ENCODE assay signal across 8 mouse cellular contexts in the genomic region with DNA sequence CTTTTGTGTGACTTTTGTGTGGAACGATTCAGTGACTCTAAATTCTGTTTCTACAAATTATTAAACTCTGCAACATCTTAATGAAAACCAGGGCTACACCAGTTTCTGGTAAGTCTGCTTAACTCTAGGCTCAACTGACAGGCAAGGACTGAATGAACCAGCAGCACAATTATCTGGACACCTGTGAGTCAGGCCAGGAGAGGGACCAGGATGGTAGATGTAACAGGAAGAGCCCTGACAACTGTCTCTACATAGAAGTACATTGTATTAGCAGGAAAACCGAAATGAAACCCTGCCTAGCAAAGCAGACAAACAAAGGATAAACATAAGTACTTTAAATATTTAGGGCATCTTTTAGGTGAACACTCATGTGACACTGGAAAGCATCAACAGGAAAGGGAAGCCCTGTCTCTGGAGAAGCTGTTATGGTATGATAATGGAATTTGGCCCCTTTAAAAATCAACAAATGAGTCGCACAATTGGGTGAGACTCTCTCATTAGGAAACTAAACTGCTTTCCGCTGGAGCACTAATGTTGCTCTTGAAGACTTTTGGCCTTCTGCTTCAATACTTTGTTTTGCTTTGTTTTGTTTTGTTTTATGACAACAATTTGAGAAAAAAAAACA. TPM values are rescaled to one million over a fixed set of nuclear protein-coding genes. Genes with fewer than 3 reads are reported as not detected.
DNase-seq lines count a peak whose midpoint lies in the region; ATAC-seq and TF ChIP-seq lines count a peak whose summit lies in the region.

No protein-coding gene starts in this region.

- no peaks in the 10 kb centered on the region for H3K36me3 ChIP-seq in forebrain, embryonic 16.5 days (ENCODE audit: control insufficient read depth, insufficient read depth)
- H3K36me3 ChIP-seq in liver, adult 2 months (ENCODE audit: control insufficient read depth, insufficient read depth, low read length): no peaks in the 10 kb centered on the region

- peaks cover 22% of the 10 kb centered on the region for H3K79me2 ChIP-seq in liver, adult 2 months (ENCODE audit: control insufficient read depth, insufficient read depth, low read length)

- H3K4me3 ChIP-seq in layer of hippocampus, adult 2 months: peak overlapping the region; percentile 96
- peak overlapping the region; percentile 88 for H3K4me3 ChIP-seq in forebrain, embryonic 16.5 days (replicated peaks; ENCODE audit: low read length)
- H3K4me3 ChIP-seq in liver, adult 2 months (ENCODE audit: insufficient read depth, low read depth, low read length): peak overlapping the region; percentile 75

- peaks cover 39% of the 10 kb centered on the region for H3K4me1 ChIP-seq in forebrain, embryonic 16.5 days (replicated peaks; ENCODE audit: control insufficient read depth, insufficient read depth, low read length)
- H3K4me1 ChIP-seq in liver, adult 2 months (ENCODE audit: control insufficient read depth, insufficient read depth, low read length): peaks cover 21% of the 10 kb centered on the region

- intact Hi-C loops in left cerebral cortex, postnatal 14 days (cut with DNase I): no loop called here
- intact Hi-C loops in gastrocnemius, postnatal 14 days (cut with DNase I; ENCODE audit: low total_unique reads): no loop called here

- no peaks in the 10 kb centered on the region for H3K27me3 ChIP-seq in forebrain, embryonic 16.5 days (replicated peaks; ENCODE audit: control insufficient read depth, insufficient read depth, low read length)
- no peaks in the 10 kb centered on the region for H3K27me3 ChIP-seq in liver, adult 2 months (ENCODE audit: control insufficient read depth, insufficient read depth, low read length)

- no peak for TF ChIP-seq CTCF in layer of hippocampus, adult 2 months (conservative IDR thresholded peaks at IDR 0.05)
- TF ChIP-seq CTCF in liver, adult 2 months (IDR thresholded peaks at IDR 0.05; ENCODE audit: low read depth, low read length): no peak

- H3K9me3 ChIP-seq in forebrain, embryonic 16.5 days (ENCODE audit: control insufficient read depth, low read length): no peaks in the 10 kb centered on the region

- H3K9ac ChIP-seq in forebrain, embryonic 16.5 days (replicated peaks; ENCODE audit: low read depth, low read length): peak overlapping the region; percentile 30; the same call in 1 of the 2 replicates
- peak overlapping the region; percentile 68 for H3K9ac ChIP-seq in liver, adult 2 months (ENCODE audit: low read depth, low read length)

- TF ChIP-seq POLR2A in liver, adult 2 months (IDR thresholded peaks at IDR 0.05; ENCODE audit: extremely low read depth, insufficient read depth, low read length): no peak

- ATAC-seq in forebrain, embryonic 16.5 days: no peak

- WGBS in forebrain, embryonic 16.5 days: 16% methylated on average over 4 of the region's 4 CpGs
- WGBS in liver, adult 2 months: 4% methylated on average over 4 of the region's 4 CpGs

- peak overlapping the region; percentile 81 for H3K4me2 ChIP-seq in forebrain, embryonic 16.5 days (ENCODE audit: low read length)

- H3K27ac ChIP-seq in layer of hippocampus, adult 2 months: peak overlapping the region; percentile 98
- H3K27ac ChIP-seq in forebrain, embryonic 16.5 days (ENCODE audit: low read length): no peak overlapping the region
- peak overlapping the region; percentile 66 for H3K27ac ChIP-seq in liver, adult 2 months (replicated peaks; ENCODE audit: insufficient read depth, low read depth, low read length)

- DNase-seq in layer of hippocampus, adult 2 months (ENCODE audit: low spot score in 2 of 2): no peak
- no peak for DNase-seq in layer of hippocampus, adult 8-10 months (ENCODE audit: low spot score in 2 of 2)
- DNase-seq in liver, adult 2 months (ENCODE audit: extremely low read depth, low read depth, low spot score): peak; percentile 55
- DNase-seq in retina, postnatal 1 day: peak; percentile 12
- no peak for DNase-seq in spleen, postnatal 14 days (ENCODE audit: low spot score in 2 of 2)
- no peak for DNase-seq in left cerebral cortex, postnatal 14 days (ENCODE audit: low spot score in 2 of 2)
- DNase-seq in gastrocnemius, postnatal 14 days: no peak

RNA-seq across cellular contexts. Expression of a gene that starts 3.3 kb away (rescaled TPM):
- 100 to 1,000 TPM; 146 to 162 TPM for total RNA-seq in layer of hippocampus, adult 2 months (2021)
- total RNA-seq in layer of hippocampus, adult 8-10 months (2022): 100 to 1,000 TPM; 144 to 165 (median 151) TPM
- polyA plus RNA-seq in forebrain, embryonic 16.5 days (2015; fragmentation: Nextera tagmentation; extraction: Ambion mirVana): 15.8 and 20.5 TPM in 2 replicates
- 62.3 and 77.7 TPM in 2 replicates for total RNA-seq in liver, adult 2 months (2014; rRNA removed)
- polyA plus RNA-seq in liver, adult 2 months (2012; rRNA removed): 20.8 and 22.9 TPM in 2 replicates
- 100 to 1,000 TPM; 156 to 159 TPM for total RNA-seq in left cerebral cortex, postnatal 14 days (2021)
- total RNA-seq in gastrocnemius, postnatal 14 days (2021): 10 to 100 TPM; 45.7 to 52.5 TPM

RNA-seq across cellular contexts. Expression of a gene that starts 12.6 kb away (rescaled TPM):
- total RNA-seq in layer of hippocampus, adult 2 months (2021): 10 to 100 TPM; 23.5 to 25.5 TPM
- 10 to 100 TPM; 18.5 to 22.9 (median 19.5) TPM for total RNA-seq in layer of hippocampus, adult 8-10 months (2022)
- polyA plus RNA-seq in forebrain, embryonic 16.5 days (2015; fragmentation: Nextera tagmentation; extraction: Ambion mirVana): 10.5 and 12.6 TPM in 2 replicates
- 0.34 and 0.37 TPM in 2 replicates for total RNA-seq in liver, adult 2 months (2014; rRNA removed)
- polyA plus RNA-seq in liver, adult 2 months (2012; rRNA removed): 0.17 and 0.32 TPM in 2 replicates
- 10 to 100 TPM; 15.4 to 18.0 TPM for total RNA-seq in left cerebral cortex, postnatal 14 days (2021)
- 1 to 10 TPM; 1.2 TPM for total RNA-seq in gastrocnemius, postnatal 14 days (2021)

Comparison
In these comparisons a context has a peak if more than half of its experiments do, and no peak if none do; other contexts are left out.
1. DNase-seq: peak in liver, adult 2 months (single experiment) and retina, postnatal 1 day (single experiment); none in layer of hippocampus, adult 2 months (0 of 2), layer of hippocampus, adult 8-10 months (0 of 2), spleen, postnatal 14 days (0 of 2), left cerebral cortex, postnatal 14 days (0 of 2) and gastrocnemius, postnatal 14 days (single experiment).
2. RNA of a gene that starts 12.6 kb away (total RNA-seq): 23.5 to 25.5 TPM in layer of hippocampus, adult 2 months, 18.5 to 22.9 TPM in layer of hippocampus, adult 8-10 months and 15.4 to 18.0 TPM in left cerebral cortex, postnatal 14 days; 1.2 TPM in gastrocnemius, postnatal 14 days and 0.34 to 0.37 TPM in liver, adult 2 months; every median in the first group is over 4 times any median in the second.
3. Peak in every context shown above with its lines, with median percentiles within 50 percentile points of each other: H3K4me3 ChIP-seq.